Mouse (Mus musculus): ENCODE measurements at regions not wholly inside any gene's neighbourhood (a gene's known extent, or its start where the extent isn't known, plus 50 kb on each side); places are given as distances from the start of the nearest gene placed in this dataset.

- peak; percentile 87 for DNase-seq
These were observed 885.1 kb upstream of the Pou3f3 start for GRCm38 (mm10) chr1:41810318-41810964.

- DNase-seq, result no peak
These were observed 884.4 kb upstream of the Pou3f3 start for GRCm38 (mm10) chr1:41811130-41811529.

- DNase-seq, result no peak
These were observed 883.5 kb upstream of the Pou3f3 start for GRCm38 (mm10) chr1:41812071-41812470.

- DNase-seq, result peak; percentile 44
These were observed 881.2 kb upstream of the Pou3f3 start for GRCm38 (mm10) chr1:41814032-41815005.

- DNase-seq, result no peak
These were observed 880.5 kb upstream of the Pou3f3 start for GRCm38 (mm10) chr1:41815021-41815420.

GRCm38 (mm10) chr1:41822742-41823141, 872.8 kb upstream of the Pou3f3 start:
- DNase-seq, result no peak

GRCm38 (mm10) chr1:41825223-41825622, 870.3 kb upstream of the Pou3f3 start:
- no peak for DNase-seq

- no peak for DNase-seq
These were observed 863.9 kb upstream of the Pou3f3 start for GRCm38 (mm10) chr1:41831641-41832040.

Data from embryo, embryonic 11 days (tissue).